Mouse (Mus musculus): Measurements from ENCODE around the gene Spib. TPM values are rescaled to one million over a fixed set of nuclear protein-coding genes. Genes with fewer than 3 reads are reported as not detected.
A peak's percentile ranks its signal among the peaks of the same experiment; 100 is the strongest.

Spib gene
- polyA plus RNA-seq, 1 experiment from 2014 or later, result not detected

DNA sequence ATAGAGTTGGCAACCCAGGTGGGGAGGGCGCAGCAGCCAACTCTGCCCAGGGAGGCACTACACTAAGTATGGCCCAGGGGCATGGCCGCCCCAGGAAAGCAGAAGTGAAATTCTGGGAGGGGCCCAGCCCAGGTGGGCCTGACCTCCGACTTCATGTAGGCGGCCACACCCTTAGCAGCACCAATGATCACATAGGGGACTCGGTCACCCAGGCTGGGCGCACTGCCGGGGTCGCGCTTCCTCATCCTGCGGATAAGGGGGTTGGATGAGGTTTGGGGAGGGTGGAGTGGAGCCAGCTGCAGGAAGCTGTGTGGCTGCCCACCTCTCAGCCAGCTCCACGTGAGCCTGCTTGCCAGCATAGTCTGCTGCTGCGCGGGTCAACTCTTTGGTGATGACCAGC lies 2.4 kb upstream of the Spib start:
- Histone ChIP-seq H3K9ac (no peak overlapping the region), H3K4me1 (no peaks in the 10 kb centered on the region), H3K4me2 (no peak overlapping the region), H3K36me3 (ENCODE audit: poor library complexity, severe bottlenecking) (peaks cover 71% of the 10 kb centered on the region), H3K4me3 (no peak overlapping the region), H3K27me3 (no peaks in the 10 kb centered on the region), H3K27ac (no peak overlapping the region), H3K9me3 (replicated peaks) (no peaks in the 10 kb centered on the region)
- no peak for ATAC-seq
- 96% methylated on average over 13 of the region's 13 CpGs for WGBS

DNA sequence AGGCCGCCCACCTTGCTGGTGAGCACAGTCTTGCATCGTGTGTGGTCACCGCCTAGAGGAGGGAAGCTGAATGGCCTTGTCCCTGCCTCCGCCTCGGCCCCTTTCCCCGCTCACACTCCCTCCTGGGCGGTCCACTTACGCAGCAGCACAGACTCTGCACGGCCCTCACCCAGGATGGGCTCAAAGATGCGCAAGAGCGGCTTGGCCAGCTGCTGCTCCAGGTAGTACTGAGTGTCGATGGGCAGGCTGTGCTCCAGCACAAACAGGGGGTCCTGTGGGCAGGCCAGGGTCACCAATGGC lies 1.8 kb upstream of the Spib start:
- H3K9me3 ChIP-seq (replicated peaks), result no peaks in the 10 kb centered on the region
- no peaks in the 10 kb centered on the region for H3K4me1 ChIP-seq
- no peak overlapping the region for H3K4me3 ChIP-seq
- H3K36me3 ChIP-seq (ENCODE audit: poor library complexity, severe bottlenecking), result peaks cover 66% of the 10 kb centered on the region
- H3K27me3 ChIP-seq, result peaks cover 4% of the 10 kb centered on the region; the same call in 1 of the 2 replicates
- H3K27ac ChIP-seq, result no peak overlapping the region
- no peak overlapping the region for H3K4me2 ChIP-seq
- no peak overlapping the region for H3K9ac ChIP-seq
- WGBS, result 72% methylated on average over 12 of the region's 12 CpGs
- ATAC-seq, result no peak

DNA sequence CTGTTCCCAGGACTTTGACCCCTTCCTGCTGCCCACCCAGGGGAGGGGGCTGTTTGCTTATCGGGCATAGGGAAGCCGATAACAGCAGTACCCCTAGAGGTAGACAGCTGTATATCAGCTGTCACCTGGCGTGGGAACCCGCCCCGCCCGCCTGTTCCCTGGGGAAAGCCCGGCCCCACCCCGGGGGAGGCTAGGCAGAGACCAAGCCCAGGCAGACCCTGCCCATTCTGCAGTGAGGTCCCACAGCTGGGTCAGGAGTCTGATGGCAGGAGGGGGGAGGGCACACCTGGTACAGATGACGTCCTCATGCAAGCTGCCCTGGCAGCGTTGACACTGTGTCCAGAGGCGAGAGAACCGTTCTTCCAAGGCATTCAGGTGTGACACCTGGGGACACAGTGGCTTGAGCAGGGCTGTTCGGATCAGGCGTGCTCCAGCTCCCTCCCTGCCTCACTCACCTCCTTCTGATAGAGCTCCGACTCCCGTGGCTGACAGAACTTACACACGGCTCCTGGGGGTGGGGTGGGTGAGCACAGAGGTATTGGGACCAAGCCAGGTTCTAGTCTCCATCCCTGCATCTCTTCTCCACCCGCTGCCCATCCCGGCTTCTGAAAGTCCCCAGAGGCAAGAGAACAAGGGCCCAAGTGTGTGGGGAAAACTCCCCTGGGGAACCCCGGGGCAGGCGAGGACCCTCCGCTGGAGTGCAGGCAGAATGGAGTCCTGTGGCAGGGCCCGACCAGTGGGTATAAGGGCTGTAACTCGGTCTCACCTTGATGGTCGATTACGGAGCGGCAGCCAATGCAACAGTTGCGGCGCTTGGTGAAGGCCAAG lies 1.3 kb upstream of the Spib start:
- no peak overlapping the region for H3K27ac ChIP-seq
- 86% methylated on average over 29 of the region's 29 CpGs for WGBS
- no peak overlapping the region for H3K9ac ChIP-seq
- peaks cover 60% of the 10 kb centered on the region for H3K36me3 ChIP-seq (ENCODE audit: poor library complexity, severe bottlenecking)
- no peak for ATAC-seq
- H3K9me3 ChIP-seq (replicated peaks), result no peaks in the 10 kb centered on the region
- peaks cover 8% of the 10 kb centered on the region; the same call in 1 of the 2 replicates for H3K27me3 ChIP-seq
- H3K4me1 ChIP-seq, result peaks cover 2% of the 10 kb centered on the region
- H3K4me3 ChIP-seq, result no peak overlapping the region
- no peak overlapping the region for H3K4me2 ChIP-seq

DNA sequence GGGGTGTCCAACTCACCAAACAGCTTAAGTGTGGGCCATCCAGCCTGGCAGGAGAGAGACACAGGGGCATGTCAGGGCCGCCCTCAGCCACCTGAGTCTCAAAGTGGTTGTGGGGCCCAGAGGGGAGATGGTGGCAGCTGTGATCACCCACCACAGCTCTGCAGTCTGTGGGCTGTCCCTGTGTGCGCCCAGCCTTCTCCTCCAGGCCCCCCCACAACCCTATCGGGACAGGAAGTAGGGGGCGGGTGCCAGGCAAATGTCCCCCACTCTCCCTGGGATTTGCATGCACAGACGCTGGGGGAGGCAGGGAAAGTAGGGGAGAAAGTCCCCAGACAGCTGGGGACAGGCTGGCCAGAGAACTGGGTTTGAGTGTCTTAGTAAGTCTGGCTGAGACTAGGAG lies 664 bp downstream of the Spib start:
- Histone ChIP-seq H3K27ac (no peak overlapping the region), H3K36me3 (ENCODE audit: poor library complexity, severe bottlenecking) (peaks cover 41% of the 10 kb centered on the region), H3K4me3 (no peak overlapping the region), H3K4me1 (peaks cover 9% of the 10 kb centered on the region), H3K9me3 (replicated peaks) (no peaks in the 10 kb centered on the region), H3K27me3 (peaks cover 23% of the 10 kb centered on the region), H3K9ac (no peak overlapping the region), H3K4me2 (no peak overlapping the region)
- no peak for ATAC-seq
- WGBS, result 56% methylated on average over 5 of the region's 5 CpGs

DNA sequence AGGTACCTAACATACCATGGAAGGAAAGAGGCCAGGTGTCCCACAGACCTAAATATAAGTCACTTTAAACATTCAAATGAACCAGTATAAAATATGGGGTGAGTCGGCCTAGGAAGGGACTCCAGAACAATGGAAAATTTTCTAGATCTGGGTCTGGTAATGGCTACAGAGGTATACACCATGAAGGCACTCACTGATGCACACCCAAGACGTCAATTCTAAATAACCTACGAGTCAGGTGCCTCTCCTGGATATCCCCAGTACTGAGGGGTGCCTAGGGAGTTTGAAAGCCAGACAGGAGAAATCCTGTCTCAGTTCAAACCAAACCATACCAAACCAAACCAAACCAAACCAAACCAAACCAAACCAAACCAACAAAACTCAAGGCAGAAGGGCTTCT lies 1.4 kb downstream of the Spib start:
- peaks cover 28% of the 10 kb centered on the region for H3K27me3 ChIP-seq
- H3K27ac ChIP-seq, result no peak overlapping the region
- no peak overlapping the region for H3K4me3 ChIP-seq
- no peak overlapping the region for H3K9ac ChIP-seq
- no peak overlapping the region for H3K4me2 ChIP-seq
- no peak for ATAC-seq
- H3K4me1 ChIP-seq, result peaks cover 11% of the 10 kb centered on the region
- 84% methylated on average over 3 of the region's 3 CpGs for WGBS
- H3K36me3 ChIP-seq (ENCODE audit: poor library complexity, severe bottlenecking), result peaks cover 34% of the 10 kb centered on the region
- H3K9me3 ChIP-seq (replicated peaks), result no peaks in the 10 kb centered on the region

DNA sequence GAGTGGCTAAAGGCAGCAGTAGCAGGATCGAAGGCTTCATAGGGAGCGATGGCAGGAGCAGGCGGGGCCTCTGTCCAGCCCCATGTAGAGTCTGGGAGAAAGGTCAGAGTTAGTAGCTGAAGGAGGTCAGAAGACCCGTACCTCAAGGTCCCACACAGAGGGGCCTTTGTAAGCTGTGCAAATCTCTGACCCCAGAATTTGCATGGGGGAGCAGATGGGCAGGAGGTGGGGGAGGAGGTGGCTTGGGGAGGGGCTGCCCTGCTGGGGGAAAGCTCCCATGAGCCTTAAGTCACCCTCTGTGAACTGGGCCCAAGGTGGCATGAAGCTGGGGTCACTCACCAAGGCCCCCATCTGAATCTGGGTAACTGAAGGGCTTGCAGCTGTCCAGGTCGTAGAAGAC lies 2.4 kb downstream of the Spib start:
- peaks cover 24% of the 10 kb centered on the region for H3K36me3 ChIP-seq (ENCODE audit: poor library complexity, severe bottlenecking)
- H3K27ac ChIP-seq, result no peak overlapping the region
- 0 out of 2 replicates have a peak overlapping the region, but pooled peaks have one; percentile 16 for H3K9ac ChIP-seq
- 65% methylated on average over 5 of the region's 5 CpGs for WGBS
- H3K4me3 ChIP-seq, result no peak overlapping the region
- H3K4me1 ChIP-seq, result peaks cover 21% of the 10 kb centered on the region
- no peak overlapping the region for H3K4me2 ChIP-seq
- ATAC-seq, result no peak
- peaks cover 38% of the 10 kb centered on the region for H3K27me3 ChIP-seq
- H3K9me3 ChIP-seq (replicated peaks), result no peaks in the 10 kb centered on the region

DNA sequence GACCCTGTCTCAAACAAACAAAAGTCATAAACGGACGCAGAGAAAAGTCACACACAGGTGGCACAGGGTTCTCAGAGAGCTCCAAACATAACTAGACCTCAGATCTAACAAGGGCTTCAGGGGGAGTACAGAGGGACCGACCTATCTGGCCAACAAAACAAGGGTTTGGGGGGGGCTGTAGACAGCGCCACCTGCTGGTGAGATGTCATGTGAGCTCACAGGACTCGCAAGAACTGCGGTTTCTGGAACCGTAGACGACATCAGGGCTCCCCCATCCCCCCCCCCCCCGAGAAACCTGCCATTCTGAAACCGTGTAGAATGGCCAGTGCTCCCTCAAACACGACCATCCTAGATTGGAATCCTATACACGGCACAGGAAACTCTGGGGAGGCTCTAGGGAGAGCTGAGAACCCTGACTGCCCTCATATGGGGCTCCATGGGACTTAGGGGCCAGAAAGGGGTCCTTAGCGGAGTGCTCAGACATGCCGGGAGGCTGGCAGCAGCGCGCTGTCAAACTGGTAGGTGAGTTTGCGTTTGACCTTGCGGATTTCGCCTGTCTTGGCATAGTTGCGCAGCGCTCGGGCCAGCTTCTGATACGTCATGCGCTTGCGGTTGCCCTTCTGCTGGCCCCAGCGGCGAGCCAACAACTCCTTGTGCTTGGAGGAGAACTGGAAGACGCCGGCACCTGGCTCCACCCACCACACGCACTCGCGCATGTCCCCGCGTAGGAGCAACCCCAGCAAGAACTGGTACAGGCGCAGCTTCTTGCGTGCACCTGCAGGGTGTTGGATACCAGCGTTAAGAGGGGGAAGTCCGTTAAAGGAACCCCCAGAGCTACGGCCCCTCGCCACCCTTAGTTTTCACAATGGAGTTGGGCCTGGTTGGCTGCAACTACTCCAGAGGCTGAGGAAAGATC lies 4.1 kb downstream of the Spib start:
- H3K9me3 ChIP-seq (replicated peaks), result no peaks in the 10 kb centered on the region
- peaks cover 54% of the 10 kb centered on the region for H3K27me3 ChIP-seq
- peak overlapping the region; percentile 74 for H3K4me2 ChIP-seq
- H3K27ac ChIP-seq, result no peak overlapping the region
- peaks cover 6% of the 10 kb centered on the region; the same call in 1 of the 2 replicates for H3K36me3 ChIP-seq (ENCODE audit: poor library complexity, severe bottlenecking)
- peaks cover 21% of the 10 kb centered on the region for H3K4me1 ChIP-seq
- peak overlapping the region; percentile 63 for H3K9ac ChIP-seq
- peak; percentile 44 for ATAC-seq
- H3K4me3 ChIP-seq, result peak overlapping the region; percentile 39
- WGBS, result 5% methylated on average over 40 of the region's 40 CpGs

DNA sequence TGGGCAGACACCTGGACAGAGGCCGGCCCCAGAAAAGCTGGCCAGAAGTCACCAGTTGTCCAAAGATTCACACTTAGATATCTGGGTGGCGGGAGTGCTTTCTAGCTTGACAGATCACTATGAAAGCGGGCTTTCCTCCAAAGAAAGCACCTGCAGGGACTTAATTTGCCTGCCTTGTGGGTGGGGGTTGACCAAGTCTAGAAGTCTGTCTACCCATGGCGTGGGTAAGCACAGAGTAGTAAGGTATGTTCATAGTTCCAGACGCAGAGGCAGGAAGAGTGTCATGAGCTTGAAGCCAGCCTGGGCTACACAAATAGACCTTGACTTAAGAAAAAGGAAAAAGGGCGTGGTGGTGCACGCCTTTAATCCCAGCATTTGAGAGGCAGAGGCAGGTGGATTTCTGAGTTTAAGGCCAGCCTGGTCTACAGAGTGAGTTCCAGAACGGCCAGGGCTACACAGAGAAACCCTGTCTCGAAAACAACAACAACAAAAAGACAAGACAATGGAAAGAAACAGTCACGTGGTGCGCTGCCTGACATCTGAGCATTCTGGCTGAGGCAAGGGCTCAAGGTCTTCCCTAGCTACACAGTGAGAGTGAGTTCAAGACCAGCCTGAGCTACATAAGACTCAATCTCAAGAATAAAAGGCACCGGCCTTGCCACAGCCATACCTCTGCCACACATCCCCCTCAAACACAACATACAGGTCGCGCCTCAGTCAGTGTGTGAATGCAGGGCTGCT lies 5.3 kb downstream of the Spib start:
- no peaks in the 10 kb centered on the region for H3K9me3 ChIP-seq (replicated peaks)
- peaks cover 22% of the 10 kb centered on the region for H3K4me1 ChIP-seq
- no peak for ATAC-seq
- H3K36me3 ChIP-seq (ENCODE audit: poor library complexity, severe bottlenecking), result no peaks in the 10 kb centered on the region
- H3K4me2 ChIP-seq, result no peak overlapping the region
- no peak overlapping the region for H3K4me3 ChIP-seq
- peaks cover 65% of the 10 kb centered on the region for H3K27me3 ChIP-seq
- no peak overlapping the region for H3K27ac ChIP-seq
- 91% methylated on average over 14 of the region's 14 CpGs for WGBS
- no peak overlapping the region for H3K9ac ChIP-seq

DNA sequence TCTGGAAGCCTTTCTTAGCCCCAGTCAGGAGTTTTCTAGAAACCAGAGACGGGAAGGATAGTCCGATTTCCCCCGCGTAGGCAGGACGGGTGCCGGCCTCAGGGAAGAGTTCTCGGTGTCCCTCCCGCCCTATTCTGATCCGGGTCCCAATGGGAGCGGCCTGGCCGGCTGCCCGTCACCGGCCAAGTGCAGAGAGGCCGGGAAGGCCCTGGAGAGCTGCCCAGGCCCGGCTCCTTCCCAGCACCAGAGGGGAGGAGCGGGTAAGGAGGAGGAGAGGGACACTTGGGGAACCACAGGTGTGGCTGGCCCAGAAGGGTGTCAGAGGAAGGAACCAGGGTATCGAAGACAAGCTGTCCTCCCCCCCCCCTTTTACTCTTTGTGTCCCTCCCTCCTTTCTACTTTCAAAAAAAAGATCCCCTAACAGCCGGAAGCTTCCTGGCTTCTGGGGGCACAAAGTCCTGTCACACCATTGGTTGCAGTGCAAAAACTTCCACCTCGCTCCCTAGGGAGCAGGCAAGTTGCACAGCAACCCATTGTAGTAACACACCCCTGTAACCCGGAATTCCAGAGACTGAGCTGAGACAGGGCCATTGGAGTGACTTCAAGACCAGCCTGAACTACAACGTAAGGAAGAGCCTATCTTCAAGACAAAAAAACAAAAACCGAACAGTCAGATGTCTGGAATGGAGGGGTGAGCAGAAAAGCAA lies 6.6 kb downstream of the Spib start:
- peak overlapping the region; percentile 48 for H3K9ac ChIP-seq
- no peak overlapping the region; the same call in 1 of the 2 replicates for H3K4me3 ChIP-seq
- peak overlapping the region; percentile 33 for H3K4me2 ChIP-seq
- H3K27ac ChIP-seq, result no peak overlapping the region
- WGBS, result 18% methylated on average over 22 of the region's 22 CpGs
- H3K9me3 ChIP-seq (replicated peaks), result no peaks in the 10 kb centered on the region
- ATAC-seq, result peak; percentile 31; the same call in 1 of the 2 replicates
- no peaks in the 10 kb centered on the region for H3K36me3 ChIP-seq (ENCODE audit: poor library complexity, severe bottlenecking)
- peaks cover 24% of the 10 kb centered on the region for H3K4me1 ChIP-seq
- H3K27me3 ChIP-seq, result peaks cover 74% of the 10 kb centered on the region

DNA sequence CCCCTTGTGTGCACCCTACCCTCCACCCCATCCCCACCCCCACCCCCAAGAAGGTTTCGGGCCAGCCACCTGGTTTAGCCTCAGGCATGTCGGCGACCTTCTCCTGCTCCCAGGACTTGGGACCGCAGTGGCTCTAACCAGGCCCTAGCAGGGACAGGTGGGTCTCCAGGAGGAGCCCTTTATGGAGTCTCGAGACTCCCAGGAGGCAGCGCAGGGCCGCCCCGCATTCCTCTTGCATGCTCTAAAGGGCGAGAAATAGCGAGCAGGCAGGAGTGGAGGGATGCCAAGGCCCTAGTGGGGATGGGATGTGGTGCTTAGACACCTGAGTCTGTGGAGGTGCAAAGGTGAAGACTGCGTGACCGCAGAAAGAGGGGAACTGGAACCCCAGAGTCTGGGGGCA lies 7.4 kb downstream of the Spib start, which contains the start of gene Mybpc2:
TSS of gene Mybpc2 (minus strand) at position 155 of the 400 bp plus-strand sequence.
- Histone ChIP-seq H3K4me1 (peaks cover 24% of the 10 kb centered on the region), H3K36me3 (ENCODE audit: poor library complexity, severe bottlenecking) (no peaks in the 10 kb centered on the region), H3K27ac (no peak within 1 kb of the TSS), H3K4me3 (no peak within 1 kb of the TSS; the same call in 1 of the 2 replicates), H3K9ac (peak within 1 kb of the TSS; percentile 48), H3K27me3 (peaks cover 74% of the 10 kb centered on the region), H3K4me2 (peak within 1 kb of the TSS; percentile 33), H3K9me3 (replicated peaks) (no peaks in the 10 kb centered on the region)
- no peak for ATAC-seq
- WGBS, result 38% methylated on average over 12 of the region's 12 CpGs

DNA sequence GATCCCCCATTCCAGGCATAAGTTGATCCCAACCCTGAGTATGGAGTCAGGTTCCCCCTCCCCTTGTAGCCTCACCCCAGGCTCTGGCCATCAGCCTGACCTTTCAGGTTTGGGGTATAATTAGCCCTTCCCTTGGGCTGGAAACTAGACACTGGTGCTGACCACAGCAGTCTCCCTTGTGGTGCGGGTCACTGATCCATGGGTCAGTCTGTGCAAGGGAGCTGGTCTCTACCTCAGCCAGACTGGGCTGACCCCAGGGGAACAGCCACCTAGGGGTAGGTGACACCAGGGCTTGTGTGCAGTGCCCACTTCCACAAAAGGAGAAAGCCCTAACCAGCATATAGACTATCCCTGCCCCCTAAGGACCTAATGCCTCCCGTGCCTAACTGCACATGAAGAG lies 8.8 kb downstream of the Spib start:
- no peak for ATAC-seq
- peaks cover 22% of the 10 kb centered on the region for H3K4me1 ChIP-seq
- no peak overlapping the region for H3K4me2 ChIP-seq
- WGBS, result 81% methylated on average over 2 of the region's 2 CpGs
- no peak overlapping the region for H3K9ac ChIP-seq
- peaks cover 66% of the 10 kb centered on the region for H3K27me3 ChIP-seq
- no peak overlapping the region for H3K27ac ChIP-seq
- H3K9me3 ChIP-seq (replicated peaks), result no peaks in the 10 kb centered on the region
- no peak overlapping the region for H3K4me3 ChIP-seq
- H3K36me3 ChIP-seq (ENCODE audit: poor library complexity, severe bottlenecking), result no peaks in the 10 kb centered on the region
